Mouse (Mus musculus) forebrain, embryonic 14.5 days (tissue): ENCODE measurements around the gene Alkbh1. TPM values are rescaled to one million over a fixed set of nuclear protein-coding genes. Genes with fewer than 3 reads are reported as not detected.
A peak's percentile ranks its signal among the peaks of the same experiment; 100 is the strongest.
"Not testable (repeated sequence)": the region's sequence is repeated elsewhere in the genome, so short reads cannot be mapped to it uniquely, and the experiment has no call there.

Experiments
- ATAC-seq: fragments of 200-750 bp; cut with Nextera tagmentation; 2 replicates; pipeline ENCODE4 v1.8.0; 2017; ENCODE audit warnings: mild to moderate bottlenecking, moderate library complexity
- DNase-seq: peaks from one replicate; pipeline ENCODE4 v3.0.0-alpha.2; 2015; ENCODE audit warnings: low spot score
- H3K27ac ChIP-seq: fragments of 300-500 bp; sonication (generic); 2 replicates; pipeline ENCODE4 v1.5.1; 2014; ENCODE audit warnings: low read depth, mild to moderate bottlenecking, control low read depth, low read length, moderate library complexity
- H3K27me3 ChIP-seq: fragments of 300-500 bp; sonication (generic); replicated peaks from 2 replicates; pipeline ENCODE4 v1.6.1; 2014; ENCODE audit warnings: low read length, control low read depth, mixed read lengths; ENCODE audit not compliant: control insufficient read depth, insufficient read depth
- H3K36me3 ChIP-seq: fragments of 300-500 bp; sonication (generic); 2 replicates; pipeline ENCODE4 v1.6.1; 2014; ENCODE audit warnings: low read length, control low read depth; ENCODE audit not compliant: control insufficient read depth, insufficient read depth
- H3K4me1 ChIP-seq: fragments of 300-500 bp; sonication (generic); 2 replicates; pipeline ENCODE4 v1.6.1; 2014; ENCODE audit warnings: antibody characterized with exemption, low read length, control low read depth; ENCODE audit not compliant: control insufficient read depth, insufficient read depth
- H3K4me2 ChIP-seq: fragments of 300-500 bp; sonication (generic); 2 replicates; pipeline ENCODE4 v1.6.1; 2014; ENCODE audit warnings: mild to moderate bottlenecking, control low read depth, low read length
- H3K4me3 ChIP-seq: fragments of 300-500 bp; sonication (generic); 2 replicates; pipeline ENCODE4 v1.5.1; 2014; ENCODE audit warnings: low read depth, low read length, control low read depth
- H3K9ac ChIP-seq: fragments of 300-500 bp; sonication (generic); 2 replicates; pipeline ENCODE4 v1.6.1; 2014; ENCODE audit warnings: mild to moderate bottlenecking, low read length, control low read depth, moderate library complexity
- H3K9me3 ChIP-seq: fragments of 300-500 bp; sonication (generic); replicated peaks from 2 replicates; pipeline ENCODE4 v1.6.1; 2016; ENCODE audit warnings: low read length, control low read depth, mixed read lengths; ENCODE audit not compliant: control insufficient read depth
- WGBS: fragments of 180-500 bp; shearing (Covaris S2); extraction: QIAGEN DNeasy Blood & Tissue Kit; methylation state at CpG from one replicate; pipeline ENCODE4 v1.1.7; 2014; 5-methylcytosine and 5-hydroxymethylcytosine counted together
- polyA plus RNA-seq: library from polyadenylated mRNA; unstranded; fragments of >200 nt; fragmentation: Nextera tagmentation; extraction: Ambion mirVana; gene quantifications from 2 replicates; pipeline ENCODE4 v1.2.1, GENCODE M21; 2014

Alkbh1 gene
- 25.8 and 25.9 TPM in 2 replicates for polyA plus RNA-seq

DNA sequence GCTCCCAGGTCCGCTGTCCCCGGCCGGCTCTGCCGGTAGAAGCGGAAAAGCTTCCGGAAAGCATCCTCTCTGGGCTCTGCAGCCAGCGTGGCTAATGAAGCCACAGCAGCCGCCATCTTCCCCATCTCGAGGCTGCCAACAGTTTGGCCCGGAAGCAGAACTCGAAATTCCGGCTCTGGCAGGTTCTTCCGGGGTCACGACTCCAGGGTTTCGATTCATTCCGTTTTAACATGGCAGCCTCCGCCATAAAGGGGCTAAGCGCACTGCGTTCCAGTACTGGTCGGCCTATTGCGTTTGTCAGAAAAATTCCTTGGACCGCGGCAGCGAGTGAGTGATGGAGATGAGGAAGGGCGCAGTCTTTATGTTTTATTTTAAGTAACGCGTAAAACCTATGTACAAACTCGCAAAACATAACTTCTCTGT lies at the start of gene Alkbh1, which contains the start of gene Slirp:
TSS of gene Alkbh1 (minus strand) at position 318 of the 423 bp plus-strand sequence.
TSS of gene Slirp (plus strand) at position 197 of the 423 bp plus-strand sequence.
- H3K36me3 ChIP-seq: peaks cover 49% of the 10 kb centered on the region
- DNase-seq (peak; percentile 97), ATAC-seq (peak; percentile 96)
- peak within 1 kb of the TSS; percentile 81 for H3K4me3 ChIP-seq
- H3K4me2 ChIP-seq: peak within 1 kb of the TSS; percentile 87
- WGBS: under 1% methylated on average over 28 of the region's 28 CpGs
- H3K27ac ChIP-seq: peak within 1 kb of the TSS; percentile 77; the same call in 1 of the 2 replicates
- no peaks in the 10 kb centered on the region for H3K9me3 ChIP-seq
- H3K27me3 ChIP-seq: no peaks in the 10 kb centered on the region
- peaks cover 19% of the 10 kb centered on the region for H3K4me1 ChIP-seq
- H3K9ac ChIP-seq: peak within 1 kb of the TSS; percentile 80

DNA sequence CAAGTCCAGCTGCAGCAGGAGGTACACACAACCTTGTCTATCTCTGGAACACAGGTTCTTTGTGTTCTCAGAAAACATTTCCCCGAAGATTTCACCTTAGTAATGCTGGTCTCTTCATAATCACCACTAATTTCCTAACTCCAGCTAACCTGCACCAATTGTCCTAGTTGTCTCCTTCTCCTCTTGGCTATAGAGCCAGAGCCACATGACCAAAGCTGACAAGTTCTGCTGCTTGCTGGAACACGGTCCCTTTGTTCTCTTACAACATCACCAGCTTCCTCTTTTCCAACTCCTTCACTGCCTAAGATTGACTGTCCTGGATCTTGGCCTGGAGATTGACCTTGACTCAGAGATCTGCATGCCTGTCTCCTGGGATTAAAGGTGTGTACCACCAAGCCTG lies 44.9 kb upstream of the Alkbh1 start:
- ATAC-seq, H3K36me3 ChIP-seq, H3K4me3 ChIP-seq, H3K27me3 ChIP-seq, H3K4me2 ChIP-seq, H3K9me3 ChIP-seq, H3K4me1 ChIP-seq, DNase-seq, H3K9ac ChIP-seq, H3K27ac ChIP-seq: not testable (repeated sequence)
- 78% methylated on average over 2 of the region's 2 CpGs for WGBS

DNA sequence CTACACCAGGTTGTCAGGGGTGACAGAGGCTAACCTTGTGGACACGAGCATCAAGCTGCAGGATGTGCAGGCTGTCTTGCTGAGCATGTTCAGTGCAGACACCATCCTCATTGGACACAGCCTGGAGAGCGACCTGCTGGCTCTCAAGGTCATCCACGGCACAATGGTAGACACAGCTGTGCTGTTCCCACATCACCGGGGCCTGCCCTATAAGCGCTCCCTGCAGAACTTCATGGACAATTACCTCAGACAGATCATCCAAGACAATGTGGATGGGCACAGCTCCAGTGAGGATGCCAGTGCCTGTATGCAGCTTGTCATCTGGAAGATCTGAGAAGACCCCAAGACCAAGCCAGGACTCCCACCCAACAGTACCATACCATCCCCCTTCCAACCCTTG lies 38.7 kb upstream of the Alkbh1 start:
- not testable (repeated sequence) for DNase-seq, H3K4me3 ChIP-seq, H3K36me3 ChIP-seq, H3K27me3 ChIP-seq, H3K4me1 ChIP-seq, H3K9me3 ChIP-seq, H3K4me2 ChIP-seq, ATAC-seq, H3K9ac ChIP-seq, H3K27ac ChIP-seq
- 89% methylated on average over 5 of the region's 5 CpGs for WGBS

DNA sequence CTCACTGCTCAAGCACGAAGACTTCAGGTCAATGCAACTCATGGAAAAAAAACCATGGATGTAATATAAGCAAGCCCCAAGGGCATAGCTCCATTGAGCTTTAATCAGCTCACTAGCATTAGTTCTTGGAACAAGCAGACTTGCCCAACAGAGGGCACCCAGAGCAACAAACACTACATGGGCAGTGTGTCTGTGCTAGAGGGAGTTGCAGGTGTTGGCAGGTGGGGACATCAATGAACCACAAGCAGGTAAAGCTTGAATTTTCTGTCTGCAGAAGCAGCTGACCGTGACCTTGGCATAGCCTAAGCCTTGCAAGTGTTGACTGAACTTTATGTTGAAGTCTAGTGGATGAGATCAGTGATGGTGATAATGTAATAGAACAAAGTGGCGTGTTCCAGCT lies 30.9 kb upstream of the Alkbh1 start:
- ATAC-seq (no peak), DNase-seq (no peak)
- H3K4me3 ChIP-seq: no peak overlapping the region
- no peaks in the 10 kb centered on the region; the same call in 1 of the 2 replicates for H3K36me3 ChIP-seq
- H3K9me3 ChIP-seq: no peaks in the 10 kb centered on the region
- 84% methylated on average over 3 of the region's 3 CpGs for WGBS
- H3K27me3 ChIP-seq: no peaks in the 10 kb centered on the region
- peaks cover 9% of the 10 kb centered on the region; the same call in 1 of the 2 replicates for H3K4me1 ChIP-seq
- no peak overlapping the region for H3K27ac ChIP-seq
- H3K4me2 ChIP-seq: no peak overlapping the region
- H3K9ac ChIP-seq: no peak overlapping the region

DNA sequence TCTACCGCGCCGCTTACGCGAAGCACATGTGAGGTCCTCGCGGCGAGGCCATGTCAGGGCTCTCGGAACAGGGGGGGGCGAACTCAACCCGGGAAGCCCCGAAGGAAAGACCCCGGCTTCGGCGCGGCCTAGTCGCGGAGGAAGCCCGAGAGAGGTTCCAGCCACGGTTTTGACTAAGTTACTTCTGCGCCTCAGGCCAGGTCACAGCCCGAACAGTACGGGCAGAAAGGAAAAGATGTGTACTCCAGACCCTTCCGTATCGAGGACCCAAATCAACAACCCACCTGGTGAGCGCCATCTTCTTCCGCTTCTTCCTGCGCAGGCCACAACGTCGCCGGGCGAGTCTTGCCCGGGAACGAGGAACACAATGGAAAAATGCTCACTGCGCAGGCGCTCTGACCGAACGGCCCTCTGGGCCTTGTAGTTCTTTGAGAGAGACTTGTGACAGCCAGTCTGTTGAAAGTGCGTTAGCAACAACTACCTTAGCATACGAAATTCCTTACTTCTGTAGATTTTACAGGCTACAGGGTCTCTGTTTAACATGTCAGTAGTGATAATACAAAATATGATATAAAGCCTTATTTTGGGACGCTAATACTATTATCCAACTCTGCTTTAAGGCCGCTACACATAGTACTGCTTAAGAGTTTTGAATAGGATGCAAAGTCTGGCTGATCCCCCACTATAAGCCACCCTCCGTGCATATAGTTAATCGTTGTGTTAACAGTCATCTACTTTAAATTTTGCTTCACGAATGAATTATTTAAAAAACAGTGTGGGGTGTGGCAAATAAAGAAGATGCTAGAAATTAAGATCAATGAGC lies 28.4 kb upstream of the Alkbh1 start, which contains the start of gene Snw1:
TSS of gene Snw1 (minus strand) at position 311 of the 823 bp plus-strand sequence.
- DNase-seq (peak; percentile 98), ATAC-seq (peak; percentile 98)
- H3K4me2 ChIP-seq: peak within 1 kb of the TSS; percentile 72
- no peaks in the 10 kb centered on the region for H3K27me3 ChIP-seq
- H3K9me3 ChIP-seq: no peaks in the 10 kb centered on the region
- 4% methylated on average over 45 of the region's 45 CpGs for WGBS
- peak within 1 kb of the TSS; percentile 88 for H3K9ac ChIP-seq
- H3K27ac ChIP-seq: peak within 1 kb of the TSS; percentile 75
- peaks cover 14% of the 10 kb centered on the region for H3K36me3 ChIP-seq
- H3K4me1 ChIP-seq: peaks cover 9% of the 10 kb centered on the region; the same call in 1 of the 2 replicates
- peak within 1 kb of the TSS; percentile 74 for H3K4me3 ChIP-seq

DNA sequence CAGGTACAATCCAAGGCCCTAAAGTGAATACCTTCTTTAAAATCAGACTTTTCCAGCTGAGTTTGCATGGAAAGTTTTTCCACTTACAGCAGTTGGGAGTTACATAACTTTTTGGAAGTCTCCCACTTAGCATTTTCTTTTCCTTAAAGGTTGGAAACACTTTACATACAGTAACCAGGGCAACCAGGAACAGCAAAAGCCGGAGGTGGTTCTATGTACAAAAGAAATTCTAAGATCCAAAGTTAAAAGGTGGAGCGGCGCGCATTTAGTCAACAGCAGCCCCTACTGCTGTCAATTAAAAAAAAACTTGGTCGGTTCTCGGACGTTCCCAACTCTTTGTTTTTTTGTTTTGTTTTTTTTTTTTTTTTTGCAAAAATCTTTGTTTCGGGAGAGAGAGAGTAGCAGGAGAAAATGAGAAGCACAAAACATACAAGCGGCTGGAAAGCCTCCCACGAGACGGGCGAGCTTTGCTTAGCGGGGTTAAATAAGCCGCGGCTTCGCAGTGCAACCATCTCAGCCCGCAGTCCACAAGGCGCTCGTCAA lies 27.7 kb upstream of the Alkbh1 start:
- Histone ChIP-seq H3K9ac (peak overlapping the region; percentile 88), H3K4me2 (peak overlapping the region; percentile 72), H3K9me3 (no peaks in the 10 kb centered on the region), H3K27me3 (no peaks in the 10 kb centered on the region), H3K36me3 (peaks cover 21% of the 10 kb centered on the region), H3K4me3 (peak overlapping the region; percentile 74), H3K27ac (peak overlapping the region; percentile 75), H3K4me1 (peaks cover 9% of the 10 kb centered on the region; the same call in 1 of the 2 replicates)
- DNase-seq (peak; percentile 31), ATAC-seq (0 out of 2 replicates have a peak, but pooled peaks have one; percentile 3)
- under 1% methylated on average over 19 of the region's 19 CpGs for WGBS

DNA sequence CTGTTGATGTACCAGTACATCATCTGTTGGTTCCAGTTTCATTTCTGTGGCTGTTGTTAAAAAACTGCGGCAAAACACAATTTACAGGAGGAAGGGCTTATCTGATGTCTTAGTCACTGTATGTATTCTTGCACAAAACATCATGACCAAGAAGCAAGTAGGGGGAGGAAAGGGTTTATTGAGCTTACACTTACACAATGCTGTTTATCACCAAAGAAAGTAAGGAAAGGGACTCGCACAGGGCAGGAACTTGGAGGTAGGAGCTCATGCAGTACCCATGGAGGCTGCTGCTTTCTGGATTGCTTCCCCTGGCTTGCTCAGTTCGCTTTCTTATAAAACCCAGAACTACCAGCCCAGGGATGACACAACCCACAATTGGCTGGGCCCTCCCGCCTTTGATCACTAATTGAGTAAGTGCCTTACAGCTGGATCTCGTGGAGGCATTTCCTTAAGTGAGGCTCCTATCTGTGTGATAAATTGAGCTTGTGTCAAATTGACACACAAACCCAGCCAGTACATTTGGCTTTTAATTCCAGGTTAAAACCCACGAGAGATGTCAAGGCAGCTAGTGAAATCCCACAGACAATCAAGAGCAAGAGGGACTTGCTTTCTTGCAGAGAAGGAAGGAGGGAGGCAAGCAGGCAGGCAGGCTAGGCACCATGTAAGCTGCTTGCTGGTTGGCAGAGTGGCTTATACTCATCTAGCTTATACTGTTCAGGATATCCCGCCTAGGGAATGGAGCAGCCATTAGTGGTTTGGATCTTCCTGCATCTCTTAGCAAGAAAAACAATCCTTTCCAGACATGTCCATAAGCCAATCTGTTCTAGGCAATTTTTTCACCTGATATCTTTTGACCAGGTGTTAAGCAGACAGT lies 26.7 kb upstream of the Alkbh1 start:
- DNase-seq (no peak), ATAC-seq (no peak)
- H3K36me3 ChIP-seq: peaks cover 23% of the 10 kb centered on the region
- H3K4me1 ChIP-seq: peaks cover 9% of the 10 kb centered on the region; the same call in 1 of the 2 replicates
- H3K27ac ChIP-seq: no peak overlapping the region
- H3K4me2 ChIP-seq: peak overlapping the region; percentile 72
- WGBS: 71% methylated on average over 7 of the region's 7 CpGs
- peak overlapping the region; percentile 10; the same call in 1 of the 2 replicates for H3K9ac ChIP-seq
- H3K4me3 ChIP-seq: peak overlapping the region; percentile 74; the same call in 1 of the 2 replicates
- H3K27me3 ChIP-seq: no peaks in the 10 kb centered on the region
- no peaks in the 10 kb centered on the region for H3K9me3 ChIP-seq

DNA sequence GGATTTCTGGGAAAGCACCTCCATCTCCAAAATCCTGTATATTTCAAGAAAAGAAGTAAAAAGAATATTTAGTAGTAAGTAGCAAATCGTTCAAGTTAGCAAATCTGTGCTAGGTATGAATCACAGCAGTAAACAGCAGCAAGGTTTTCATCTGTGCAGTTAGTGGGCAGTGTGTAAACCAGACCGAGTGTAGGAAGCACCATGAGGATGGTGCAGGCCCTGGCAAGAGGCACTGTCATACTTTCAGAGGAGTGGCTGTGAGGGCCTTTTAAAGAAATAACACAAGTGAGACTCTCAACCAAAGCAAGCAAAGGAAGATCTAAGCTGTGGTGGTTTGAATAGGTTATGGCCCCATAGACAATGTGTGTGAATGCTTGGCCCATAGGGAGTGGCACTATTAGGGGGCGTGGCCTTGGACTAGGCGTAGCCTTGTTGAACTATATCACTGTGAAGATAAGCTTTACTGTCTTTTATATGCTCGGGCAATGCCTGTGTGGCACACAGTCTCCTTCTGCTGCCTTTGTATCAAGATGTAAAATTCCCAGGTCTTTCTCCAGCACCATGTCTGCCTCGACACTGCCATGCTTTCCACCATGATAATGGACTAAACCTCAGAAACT lies 21.0 kb upstream of the Alkbh1 start:
- Histone ChIP-seq H3K4me2 (no peak overlapping the region), H3K27ac (no peak overlapping the region), H3K9ac (no peak overlapping the region), H3K27me3 (no peaks in the 10 kb centered on the region), H3K36me3 (peaks cover 78% of the 10 kb centered on the region), H3K9me3 (no peaks in the 10 kb centered on the region), H3K4me3 (no peak overlapping the region), H3K4me1 (no peaks in the 10 kb centered on the region)
- WGBS: 89% methylated on average over 6 of the region's 6 CpGs
- ATAC-seq (no peak), DNase-seq (no peak)
